Mouse (Mus musculus): ENCODE measurements around the gene Glrb.

- TF ChIP-seq EP300 (IDR thresholded peaks at IDR 0.05; ENCODE audit: low read depth) (no peak), CTCF (IDR thresholded peaks at IDR 0.05; ENCODE audit: low read depth) (no peak)
Measured at GRCm38 (mm10) chr3:80883601-80884000, 29.9 kb downstream of the Glrb start.

All from liver, embryonic 14.5 days (tissue).